Mouse (Mus musculus): Measurements from ENCODE around the gene Sec14l1.

Sec14l1 gene

GRCm38 (mm10) chr11:117087036-117087799 lies 27.8 kb upstream of the Sec14l1 start:
- DNase-seq (ENCODE audit: low read depth, low spot score) = no peak

GRCm38 (mm10) chr11:117088271-117088991 lies 26.5 kb upstream of the Sec14l1 start:
- DNase-seq (ENCODE audit: low read depth, low spot score) = no peak

GRCm38 (mm10) chr11:117089673-117090419 lies 25.1 kb upstream of the Sec14l1 start:
- DNase-seq (ENCODE audit: low read depth, low spot score) = no peak

GRCm38 (mm10) chr11:117091406-117091805 lies 23.6 kb upstream of the Sec14l1 start:
- DNase-seq (ENCODE audit: low read depth, low spot score) = no peak

GRCm38 (mm10) chr11:117091845-117092244 lies 23.1 kb upstream of the Sec14l1 start:
- DNase-seq (ENCODE audit: low read depth, low spot score) = no peak

GRCm38 (mm10) chr11:117092711-117093110 lies 22.3 kb upstream of the Sec14l1 start:
- DNase-seq (ENCODE audit: low read depth, low spot score) = no peak

- no peak for DNase-seq (ENCODE audit: low read depth, low spot score)
These were observed 20.9 kb upstream of the Sec14l1 start for GRCm38 (mm10) chr11:117093900-117094552.

- DNase-seq (ENCODE audit: low read depth, low spot score) = no peak
These were observed 20.3 kb upstream of the Sec14l1 start for GRCm38 (mm10) chr11:117094646-117095045.

- DNase-seq (ENCODE audit: low read depth, low spot score) = no peak
These were observed 17.9 kb upstream of the Sec14l1 start for GRCm38 (mm10) chr11:117097021-117097420.

- no peak for DNase-seq (ENCODE audit: low read depth, low spot score)
These were observed 16.8 kb upstream of the Sec14l1 start for GRCm38 (mm10) chr11:117098155-117098554.

GRCm38 (mm10) chr11:117098784-117099183 lies 16.2 kb upstream of the Sec14l1 start:
- DNase-seq (ENCODE audit: low read depth, low spot score) = no peak

- no peak for DNase-seq (ENCODE audit: low read depth, low spot score)
These were observed 15.6 kb upstream of the Sec14l1 start for GRCm38 (mm10) chr11:117099372-117099771.

GRCm38 (mm10) chr11:117101351-117101921 lies 13.5 kb upstream of the Sec14l1 start:
- DNase-seq (ENCODE audit: low read depth, low spot score) = no peak

- DNase-seq (ENCODE audit: low read depth, low spot score) = no peak
These were observed 12.8 kb upstream of the Sec14l1 start for GRCm38 (mm10) chr11:117101925-117102717.

- no peak for DNase-seq (ENCODE audit: low read depth, low spot score)
These were observed 11.4 kb upstream of the Sec14l1 start for GRCm38 (mm10) chr11:117103523-117103922.

GRCm38 (mm10) chr11:117104044-117104757 lies 10.8 kb upstream of the Sec14l1 start:
- DNase-seq (ENCODE audit: low read depth, low spot score) = no peak

GRCm38 (mm10) chr11:117105315-117105714 lies 9.7 kb upstream of the Sec14l1 start:
- no peak for DNase-seq (ENCODE audit: low read depth, low spot score)

GRCm38 (mm10) chr11:117105850-117106249 lies 9.1 kb upstream of the Sec14l1 start:
- DNase-seq (ENCODE audit: low read depth, low spot score) = no peak

- DNase-seq (ENCODE audit: low read depth, low spot score) = no peak
These were observed 8.2 kb upstream of the Sec14l1 start for GRCm38 (mm10) chr11:117106633-117107334.
